Mouse (Mus musculus): ENCODE data around the gene Stard8. TPM values are rescaled to one million over a fixed set of nuclear protein-coding genes. Genes with fewer than 3 reads are reported as not detected.
"Not testable (repeated sequence)": the region's sequence is repeated elsewhere in the genome, so short reads cannot be mapped to it uniquely, and the experiment has no call there.

The Stard8 gene
- polyA plus RNA-seq (2017; shearing (Covaris generic)): under 1 TPM; 0.38 to 0.83 (median 0.40) TPM

GRCm38 (mm10) chrX:99003046-99003445, at the start of gene Stard8:
TSS of gene Stard8 (plus strand) at chrX:99003248.
- ATAC-seq: no peak

DNA sequence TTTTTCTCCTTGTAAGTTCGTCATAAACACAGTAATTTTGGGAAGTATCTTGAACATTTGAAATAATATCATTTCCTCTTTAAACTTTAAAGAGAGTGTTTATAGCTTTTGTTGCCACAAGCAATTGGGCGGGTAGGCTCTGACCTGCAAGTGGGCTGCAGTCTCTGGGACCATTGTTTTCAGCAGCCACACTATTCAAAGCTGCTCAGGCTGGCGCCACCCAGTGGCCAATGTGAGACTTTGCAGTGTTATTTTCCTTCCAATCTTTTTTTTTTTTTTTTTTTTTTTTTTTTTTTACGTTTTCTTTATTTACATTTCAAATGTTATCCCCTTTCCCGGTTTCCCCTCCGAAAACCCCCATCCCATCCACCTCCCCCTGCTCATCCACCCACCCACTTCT, 49.1 kb upstream of the Stard8 start:
- peak; percentile 38 for ATAC-seq

DNA sequence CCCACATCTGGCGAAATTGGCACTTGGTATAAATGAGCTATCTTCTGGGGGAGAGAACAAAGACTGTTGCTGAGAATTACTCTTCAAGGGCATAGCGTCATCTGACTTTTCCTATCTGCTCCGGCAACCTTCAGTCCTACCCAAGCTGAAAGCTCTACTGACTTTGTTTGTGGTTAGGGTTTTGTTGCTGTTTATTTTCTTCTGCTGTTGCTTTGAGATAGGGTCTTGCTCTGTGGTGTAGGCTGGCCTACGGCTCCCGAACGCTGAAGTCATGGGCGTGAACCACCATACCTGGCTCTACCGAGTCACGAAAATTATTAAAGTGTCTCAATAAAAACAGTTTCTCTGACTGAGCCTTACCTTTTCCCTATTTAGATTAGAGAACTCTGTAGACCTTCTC, 44.8 kb upstream of the Stard8 start:
- no peak for ATAC-seq

DNA sequence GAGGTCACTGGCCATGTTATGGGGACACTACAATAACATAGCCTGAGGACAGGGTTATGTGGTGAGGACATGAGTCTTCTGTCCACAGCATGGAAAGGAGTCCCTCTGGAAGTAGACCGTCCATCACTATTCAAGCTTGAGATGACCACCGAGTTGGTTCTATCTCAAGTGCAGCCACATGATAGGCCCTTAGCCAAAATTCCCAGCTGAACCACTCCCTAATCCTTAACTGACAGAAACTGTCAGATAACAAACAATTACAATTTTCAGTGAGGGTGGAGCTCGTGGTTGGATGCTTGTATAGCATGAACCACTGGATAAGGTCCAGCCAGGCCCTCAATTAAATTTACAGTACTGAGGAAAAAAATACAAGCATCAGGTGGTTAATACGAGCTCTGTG, 44.0 kb upstream of the Stard8 start:
- no peak for ATAC-seq

DNA sequence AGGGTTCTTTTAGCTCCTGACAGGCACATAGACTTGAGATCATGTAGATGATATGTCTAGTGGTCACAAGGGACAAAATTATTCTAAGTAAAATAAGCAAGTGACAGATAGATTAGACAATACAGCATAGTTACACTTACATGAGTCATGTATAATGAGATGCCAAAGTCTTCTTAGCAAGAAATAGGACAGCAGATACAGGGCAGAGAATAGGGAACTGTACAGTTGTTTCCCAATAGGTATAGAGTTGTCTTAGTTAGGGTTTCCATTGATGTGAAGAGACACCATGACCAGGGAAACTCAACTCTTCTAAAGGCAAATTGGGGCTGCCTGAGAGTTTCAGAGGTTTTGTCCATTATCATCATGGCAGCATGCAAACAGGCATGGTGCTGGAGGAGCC, 39.3 kb upstream of the Stard8 start:
- no peak for ATAC-seq

DNA sequence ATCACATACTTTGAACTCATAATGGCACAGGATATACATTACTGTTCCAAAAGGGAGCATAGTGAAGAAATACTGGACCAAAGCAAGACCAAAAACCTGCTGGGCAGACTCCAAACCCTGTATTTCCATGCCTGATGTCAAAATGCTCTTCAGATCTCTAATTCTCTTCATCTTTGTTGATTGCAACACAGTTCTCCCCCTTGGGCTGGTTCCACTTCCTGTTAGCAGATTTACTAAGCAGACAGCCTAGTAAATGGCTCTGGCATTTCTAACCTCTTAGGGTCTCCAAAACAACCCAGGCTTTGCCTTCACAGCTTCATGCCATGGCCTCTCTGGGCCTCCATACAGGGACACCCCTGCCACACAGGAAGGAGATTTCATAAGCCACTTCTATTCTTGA, 38.5 kb upstream of the Stard8 start:
- no peak for ATAC-seq

DNA sequence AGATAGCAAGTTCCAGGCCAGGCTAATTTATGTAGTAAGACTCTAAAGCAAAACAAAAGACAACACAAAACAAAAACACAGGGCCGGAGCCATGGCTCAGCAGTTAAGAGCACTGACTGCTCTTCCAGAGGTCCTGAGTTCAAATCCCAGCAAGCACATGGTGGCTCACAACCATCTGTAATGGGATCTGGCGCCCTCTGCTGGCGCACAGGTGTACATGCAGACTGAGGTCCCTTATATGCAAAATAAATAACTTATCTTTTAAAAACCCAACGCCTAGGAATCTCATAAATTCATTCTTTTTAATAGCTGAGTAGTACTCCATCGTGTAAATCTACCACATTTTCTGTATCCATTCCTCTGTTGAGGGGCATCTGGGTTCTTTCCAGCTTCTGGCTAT, 16.4 kb upstream of the Stard8 start:
- ATAC-seq: not testable (repeated sequence)

DNA sequence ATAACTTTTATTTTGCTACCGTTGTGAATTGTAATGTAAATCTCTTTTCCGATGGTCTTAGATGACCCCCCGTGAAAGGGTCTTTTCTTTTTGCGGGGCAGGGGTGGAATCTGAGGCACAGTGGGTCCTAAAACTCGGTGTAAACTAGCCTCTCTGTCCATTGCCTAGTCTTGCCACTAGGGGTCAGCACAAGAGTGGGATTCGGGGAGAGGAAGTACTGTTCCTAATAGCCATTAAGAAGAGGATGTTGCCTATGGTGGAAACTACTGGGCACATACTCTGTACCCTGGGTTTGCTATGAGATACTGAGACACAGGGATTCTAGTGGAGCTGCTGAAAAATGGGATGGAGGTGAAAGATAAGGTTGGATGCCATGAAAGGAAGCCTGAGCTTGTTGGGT, 13.5 kb upstream of the Stard8 start:
- ATAC-seq: no peak

DNA sequence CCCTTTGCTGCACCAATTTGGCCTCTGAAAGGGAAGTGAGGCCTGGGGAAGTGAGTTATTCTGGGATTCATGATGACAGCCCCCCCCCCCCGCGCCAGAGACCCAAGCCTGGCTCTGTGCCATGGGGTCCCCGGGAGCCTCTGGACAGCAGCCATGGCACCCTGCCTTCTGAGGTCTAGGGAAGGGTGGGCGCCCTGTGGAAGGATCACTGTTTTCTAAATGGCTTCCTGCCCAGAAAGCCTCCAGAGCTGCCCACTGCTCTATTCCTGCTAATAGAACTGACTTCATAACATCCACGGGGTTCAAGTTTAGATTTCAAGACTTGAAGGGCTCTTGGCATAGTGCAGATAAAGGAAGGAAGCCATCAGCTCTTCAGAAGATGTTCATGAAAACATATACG, 983 bp upstream of the Stard8 start:
- ATAC-seq: no peak

DNA sequence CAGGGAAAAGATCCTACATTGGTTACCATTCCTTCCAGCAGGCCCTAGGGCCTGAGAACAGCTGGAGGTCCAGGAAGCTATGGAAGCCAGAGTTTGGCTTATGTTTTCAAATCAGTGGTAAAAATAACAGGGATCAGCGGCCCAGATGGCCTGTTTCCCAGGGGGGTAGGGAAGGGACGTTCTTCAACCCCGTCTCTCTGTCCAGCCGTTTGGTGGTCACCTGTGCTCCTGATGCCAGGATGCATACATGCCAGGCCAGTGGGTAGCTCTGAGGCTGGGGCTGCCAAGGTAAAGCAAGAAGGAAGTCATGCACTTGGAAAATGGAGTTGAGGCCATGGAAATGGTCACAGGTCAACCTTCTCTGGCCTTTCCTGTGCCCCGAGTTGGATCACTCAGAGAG, 7.5 kb downstream of the Stard8 start:
- ATAC-seq: no peak

DNA sequence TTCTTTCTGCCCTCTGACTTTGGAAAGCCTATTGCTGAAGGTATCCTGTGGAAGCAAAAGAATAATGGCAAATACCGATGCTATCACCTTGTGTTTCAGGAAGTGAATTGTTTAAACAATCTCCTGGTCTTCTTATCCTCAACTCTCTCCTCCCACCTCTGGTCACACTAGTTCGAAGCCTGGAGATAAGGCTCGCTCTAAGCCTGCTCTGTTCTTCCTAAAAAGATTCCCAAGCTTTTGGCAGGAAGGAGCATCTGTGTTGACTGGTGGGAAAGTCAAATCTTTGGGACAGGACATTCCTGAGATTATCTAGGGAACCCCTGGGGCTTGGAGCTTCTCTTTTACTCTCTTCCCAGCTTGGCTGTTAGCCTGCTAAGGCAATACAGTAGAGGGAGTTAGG, 8.2 kb downstream of the Stard8 start:
- no peak for ATAC-seq

DNA sequence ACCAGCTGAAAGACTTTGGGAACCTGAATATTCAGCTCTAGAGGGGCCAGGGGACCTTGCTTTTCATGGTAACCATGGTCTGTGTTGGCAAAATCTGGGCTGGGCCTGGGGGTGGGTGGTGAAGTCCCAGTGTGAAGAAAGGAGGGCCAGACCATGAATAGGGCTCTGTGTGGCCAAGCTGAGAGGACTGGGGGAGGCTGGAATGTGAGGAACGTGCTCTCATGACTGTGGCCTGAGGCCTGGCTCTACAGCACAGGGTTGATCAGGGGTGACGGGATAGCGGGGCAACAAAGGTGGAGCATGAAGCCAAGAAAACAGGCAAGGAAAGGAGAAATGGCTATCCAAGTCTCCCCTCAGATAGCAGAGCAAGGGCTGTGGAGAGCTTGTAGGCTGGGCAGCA, 9.4 kb downstream of the Stard8 start:
- no peak for ATAC-seq

DNA sequence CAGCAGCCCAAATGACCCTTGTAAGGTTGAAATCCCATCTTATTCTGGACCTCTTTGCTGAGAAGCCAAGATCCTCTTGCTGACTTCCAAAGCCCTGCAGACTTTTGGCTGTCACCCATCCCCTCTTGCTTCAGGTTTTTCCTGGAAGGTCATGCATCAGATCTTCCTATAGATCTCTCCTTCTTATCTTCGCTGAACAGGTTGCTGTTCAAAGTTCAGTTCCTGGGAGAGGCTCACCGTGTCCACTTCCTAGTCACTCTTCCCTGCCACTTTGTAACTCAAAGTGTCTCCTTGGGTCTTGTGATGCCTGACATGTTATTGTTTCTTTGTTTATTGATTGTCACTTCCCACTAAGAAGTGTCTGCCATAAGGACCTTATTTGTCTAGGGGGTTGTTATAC, 12.7 kb downstream of the Stard8 start:
- ATAC-seq: no peak

GRCm38 (mm10) chrX:99016987-99017386, 13.9 kb downstream of the Stard8 start:
- ATAC-seq: no peak

GRCm38 (mm10) chrX:99017874-99018273, 14.8 kb downstream of the Stard8 start:
- no peak for ATAC-seq

DNA sequence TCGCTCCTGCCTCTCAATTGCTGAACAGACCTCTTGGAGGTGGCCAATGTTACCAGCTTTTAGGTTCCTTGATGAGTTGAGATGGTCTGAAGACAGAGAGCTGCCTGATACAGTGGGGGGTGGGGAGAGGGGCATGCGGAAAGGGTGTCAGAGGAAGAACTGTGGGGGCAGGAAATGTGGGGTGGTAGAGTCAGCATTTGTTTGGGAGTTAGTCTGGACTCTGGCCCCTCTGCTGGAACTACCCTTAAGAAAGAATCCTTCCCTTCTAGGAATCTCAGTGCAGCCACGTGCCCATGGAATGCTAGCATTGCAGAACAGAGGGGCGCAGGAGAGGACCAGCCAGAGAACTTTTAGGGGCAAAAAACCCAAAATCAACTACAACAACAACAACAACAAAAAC, 16.3 kb downstream of the Stard8 start:
- no peak for ATAC-seq

DNA sequence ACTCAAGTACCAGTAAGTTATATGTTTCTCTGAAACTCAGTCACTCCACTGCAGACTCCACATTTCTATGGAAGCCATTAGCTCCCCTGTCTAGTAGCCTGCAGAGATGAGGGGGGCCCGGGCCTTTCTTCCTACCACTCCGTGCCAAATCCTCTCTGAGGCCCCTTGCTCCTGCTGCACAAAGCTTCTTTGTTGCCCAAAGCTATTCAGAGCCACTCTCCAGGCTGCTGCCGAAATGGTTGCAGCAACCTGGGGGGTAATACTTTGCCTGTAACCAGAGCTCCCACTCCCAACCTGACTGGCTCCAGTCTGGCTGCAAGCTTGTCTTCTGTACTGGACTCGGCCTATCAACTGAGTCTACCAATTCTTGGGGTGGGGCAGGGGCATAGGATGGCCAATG, 17.2 kb downstream of the Stard8 start:
- no peak for ATAC-seq

DNA sequence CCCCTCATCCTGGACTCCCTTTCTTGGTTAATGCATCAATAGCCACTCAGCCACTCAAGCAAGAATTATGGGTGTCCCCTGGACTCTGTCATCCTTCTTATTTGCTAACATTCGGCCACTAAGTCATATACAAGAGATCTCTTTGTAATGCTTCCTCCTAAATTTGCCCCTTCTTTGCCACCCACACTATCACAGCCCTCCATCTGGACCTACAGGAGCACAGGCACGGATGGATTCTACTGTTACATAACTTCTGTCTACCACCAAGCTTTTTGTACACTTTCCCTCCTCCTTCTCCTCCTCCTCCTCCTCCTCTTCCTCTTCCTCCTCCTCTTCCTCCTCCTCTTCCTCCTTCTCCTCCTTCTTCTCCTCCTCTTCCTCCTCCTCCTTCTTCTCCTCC, 18.5 kb downstream of the Stard8 start:
- ATAC-seq: no peak

DNA sequence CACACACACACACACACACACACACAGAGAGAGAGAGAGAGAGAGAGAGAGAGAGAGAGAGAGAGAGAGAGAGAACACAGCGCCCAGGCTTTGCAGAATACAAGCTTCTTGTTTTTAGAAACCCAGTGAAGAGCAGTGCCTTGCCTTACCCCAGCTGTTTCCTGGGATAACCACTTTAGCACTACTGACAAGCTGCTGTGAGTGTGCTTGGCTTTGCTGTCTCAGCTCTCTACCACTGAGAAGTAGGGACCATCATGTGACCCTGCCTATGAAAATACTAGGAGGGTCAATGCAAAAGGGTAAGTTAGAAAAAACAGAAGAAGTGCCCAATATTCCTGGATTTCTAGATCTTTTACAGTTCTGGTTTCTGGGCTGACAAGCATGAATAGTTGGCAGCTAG, 20.9 kb downstream of the Stard8 start:
- ATAC-seq: no peak

DNA sequence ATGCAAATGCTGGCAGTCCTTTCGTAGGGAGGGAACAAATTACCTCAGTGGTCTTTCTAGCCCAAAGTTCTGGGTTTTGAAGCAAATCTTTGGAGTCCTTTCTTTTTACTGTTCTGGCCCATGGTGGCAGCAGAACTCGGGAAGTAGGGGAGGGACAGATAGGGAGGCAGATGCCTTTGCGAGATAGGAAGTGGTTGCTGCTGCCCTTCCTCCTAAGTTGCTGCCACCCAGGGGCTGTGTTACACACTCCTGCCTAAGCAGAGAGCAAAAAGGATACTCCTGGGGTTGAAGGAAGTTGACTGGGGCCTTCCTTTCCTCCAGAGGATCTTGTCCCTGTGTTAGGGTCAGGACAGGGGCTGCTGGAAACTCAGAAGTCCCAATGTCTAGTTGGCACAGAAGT, 32.4 kb downstream of the Stard8 start:
- ATAC-seq: no peak

GRCm38 (mm10) chrX:99042451-99042951, 39.5 kb downstream of the Stard8 start:
- ATAC-seq: peak; percentile 90

- no peak for ATAC-seq
Observed at GRCm38 (mm10) chrX:99043275-99043674, 40.2 kb downstream of the Stard8 start.

DNA sequence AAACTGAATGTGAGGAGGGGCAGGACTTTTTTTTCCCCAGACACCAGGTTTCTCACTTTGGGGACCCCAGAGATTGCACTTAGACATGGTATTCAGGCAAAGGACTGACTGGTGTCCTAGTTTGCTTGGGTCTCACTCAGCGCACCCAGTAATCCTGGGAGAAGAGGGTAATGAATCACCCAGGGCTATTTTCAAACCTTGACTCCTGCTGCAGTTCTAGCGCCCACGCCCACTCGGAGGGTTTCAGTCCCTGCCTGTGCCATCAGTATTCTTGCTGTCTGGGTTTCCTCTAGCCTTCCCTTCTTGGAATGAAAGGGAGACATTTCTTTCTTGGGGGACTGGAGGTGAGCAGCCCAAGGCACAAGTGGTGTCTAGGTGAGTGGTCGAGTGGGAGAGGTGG, 40.7 kb downstream of the Stard8 start:
- ATAC-seq: no peak

- ATAC-seq: no peak
Observed at GRCm38 (mm10) chrX:99045315-99045714, 42.3 kb downstream of the Stard8 start.

GRCm38 (mm10) chrX:99046360-99047055, 43.5 kb downstream of the Stard8 start:
- no peak for ATAC-seq
